Mouse (Mus musculus) NIH3T3 (cell line): ENCODE data around the gene Arhgef2.
"Not testable (repeated sequence)": the region's sequence is repeated elsewhere in the genome, so short reads cannot be mapped to it uniquely, and the experiment has no call there.

ENCODE experiments used
- DNase-seq: peaks from one replicate; pipeline ENCODE4 v3.0.0-alpha.2; 2012; ENCODE audit warnings: low read depth

The Arhgef2 gene

DNA sequence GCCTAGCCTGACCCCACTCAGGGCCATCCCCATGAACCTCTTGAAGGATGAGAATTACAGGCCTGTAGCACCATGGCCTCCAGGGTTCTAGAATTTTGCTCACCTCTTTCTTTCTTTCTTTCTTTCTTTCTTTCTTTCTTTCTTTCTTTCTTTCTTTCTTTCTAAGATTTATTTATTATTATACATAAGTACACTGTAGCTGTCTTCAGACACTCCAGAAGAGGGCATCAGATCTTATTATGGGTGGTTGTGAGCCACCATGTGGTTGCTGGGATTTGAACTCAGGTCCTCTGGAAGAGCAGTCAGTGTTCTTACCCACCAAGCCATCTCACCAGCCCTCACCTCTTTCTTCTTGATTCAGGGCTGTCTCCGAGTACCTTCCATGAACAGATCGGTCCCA, at the start of gene Arhgef2:
Gene Arhgef2 (plus strand): TSS at position 301 of the 400 bp plus-strand sequence.
- DNase-seq: not testable (repeated sequence)

DNA sequence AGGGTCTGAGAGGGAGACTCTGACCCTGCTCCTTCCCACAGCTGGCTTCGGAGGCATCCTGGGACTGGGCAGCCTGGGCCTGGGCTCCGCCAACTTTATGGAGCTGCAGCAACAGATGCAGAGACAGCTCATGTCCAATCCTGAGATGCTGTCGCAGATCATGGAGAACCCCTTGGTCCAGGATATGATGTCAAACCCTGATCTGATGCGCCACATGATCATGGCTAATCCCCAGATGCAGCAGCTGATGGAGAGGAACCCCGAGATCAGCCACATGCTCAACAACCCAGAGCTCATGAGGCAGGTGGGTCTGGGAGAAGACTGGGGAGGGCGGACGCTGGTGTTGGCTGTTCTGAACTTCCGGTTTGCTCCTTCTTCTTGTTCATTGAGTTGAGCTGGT, 49.1 kb upstream of the Arhgef2 start:
- no peak for DNase-seq

DNA sequence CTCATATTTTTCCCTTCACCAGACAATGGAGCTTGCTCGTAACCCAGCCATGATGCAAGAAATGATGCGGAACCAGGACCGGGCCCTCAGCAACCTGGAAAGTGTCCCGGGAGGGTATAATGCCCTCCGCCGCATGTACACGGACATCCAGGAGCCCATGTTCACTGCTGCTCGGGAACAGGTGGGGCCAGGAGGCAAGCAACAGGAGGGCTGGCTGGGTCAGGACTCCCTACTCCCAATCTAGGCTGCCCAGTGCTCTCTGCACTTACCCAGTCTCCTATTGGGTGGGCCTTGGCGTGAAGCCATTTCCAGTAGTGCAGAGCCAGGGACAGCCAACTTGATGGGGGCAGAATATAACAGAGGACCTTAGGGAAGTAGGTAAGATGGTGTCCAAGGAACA, 46.2 kb upstream of the Arhgef2 start:
- no peak for DNase-seq

- peak; percentile 28 for DNase-seq
These were observed 43.8 kb upstream of the Arhgef2 start for GRCm38 (mm10) chr3:88561989-88562388.

DNA sequence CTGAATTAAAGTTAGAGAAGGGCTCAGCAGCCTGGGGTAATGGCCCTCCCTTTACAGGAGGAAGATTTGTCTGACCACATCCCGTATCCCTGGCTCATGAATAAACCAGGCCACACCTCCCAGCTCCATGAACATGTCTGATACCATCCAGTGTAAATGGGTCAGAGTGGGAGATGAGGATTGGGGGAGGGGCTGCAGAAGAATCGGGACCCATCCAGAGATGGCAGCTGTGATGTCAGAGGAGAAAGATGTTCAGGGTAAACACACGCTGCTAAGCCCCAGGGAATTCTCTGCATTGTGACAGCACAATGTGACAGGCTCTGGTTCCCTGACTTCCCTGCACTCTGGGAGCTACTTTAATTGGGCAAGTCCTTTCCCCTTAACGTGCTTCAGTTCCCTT, 42.3 kb upstream of the Arhgef2 start:
- no peak for DNase-seq

DNA sequence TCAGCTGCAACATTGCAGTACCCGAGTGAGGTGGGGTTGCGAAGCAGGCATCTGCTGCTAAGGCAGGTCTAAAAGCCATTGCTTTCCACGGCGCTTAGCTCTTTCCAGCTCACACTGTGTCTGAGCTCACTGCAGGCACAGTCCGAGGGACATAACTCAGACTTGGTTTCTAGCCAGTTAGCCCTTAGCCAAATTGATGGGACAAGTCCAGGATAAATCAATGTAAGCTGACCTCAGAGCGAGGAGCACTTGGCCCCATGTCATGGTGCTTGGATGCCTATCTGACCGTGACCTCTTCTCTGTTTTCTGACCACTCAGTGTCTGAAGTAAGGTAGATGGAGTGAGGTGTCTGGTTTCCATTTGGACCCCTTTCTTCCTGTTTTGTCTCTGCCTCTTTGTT, 41.8 kb upstream of the Arhgef2 start:
- DNase-seq: no peak

- DNase-seq: no peak
These were observed 39.6 kb upstream of the Arhgef2 start for GRCm38 (mm10) chr3:88566116-88566515.

- no peak for DNase-seq
These were observed 39.2 kb upstream of the Arhgef2 start for GRCm38 (mm10) chr3:88566536-88567061.

DNA sequence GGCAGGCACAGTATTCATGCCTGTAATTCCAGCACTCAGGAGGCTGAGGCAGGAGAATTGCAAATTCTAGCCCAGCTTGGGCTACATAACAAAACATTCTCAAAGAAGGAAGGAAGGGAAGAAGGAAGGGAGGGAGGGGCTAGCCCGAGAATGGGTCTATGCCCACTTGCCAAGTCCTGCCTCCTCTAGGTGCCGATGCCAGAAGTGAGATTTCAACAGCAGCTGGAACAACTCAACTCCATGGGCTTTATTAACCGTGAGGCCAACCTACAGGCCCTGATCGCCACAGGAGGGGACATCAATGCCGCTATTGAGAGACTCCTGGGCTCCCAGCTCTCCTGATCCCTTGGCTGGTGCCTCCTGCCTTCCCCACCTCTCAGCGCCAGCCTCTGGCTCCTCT, 37.9 kb upstream of the Arhgef2 start:
- peak; percentile 17 for DNase-seq

- no peak for DNase-seq
These were observed 37.2 kb upstream of the Arhgef2 start for GRCm38 (mm10) chr3:88568615-88569014.

DNA sequence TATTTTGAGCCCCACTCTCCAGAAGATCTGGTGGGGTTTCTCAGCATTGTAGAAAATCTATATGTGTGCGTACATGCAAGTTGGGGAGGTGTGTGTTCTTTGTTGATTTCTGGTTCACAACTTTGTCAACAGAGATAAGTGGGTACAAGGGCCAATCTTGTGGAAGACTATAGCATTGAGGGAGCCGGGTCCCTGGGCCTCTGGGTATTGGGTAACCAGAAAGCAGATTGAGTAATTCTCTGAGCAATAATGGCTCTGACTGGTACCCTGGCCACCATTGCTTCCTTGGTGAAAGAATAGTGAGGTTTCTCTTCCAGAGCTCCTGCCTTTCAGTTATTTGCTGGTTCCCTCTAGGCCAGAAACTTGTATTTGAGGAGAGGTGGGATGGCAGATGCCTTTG, 36.7 kb upstream of the Arhgef2 start:
- no peak for DNase-seq

DNA sequence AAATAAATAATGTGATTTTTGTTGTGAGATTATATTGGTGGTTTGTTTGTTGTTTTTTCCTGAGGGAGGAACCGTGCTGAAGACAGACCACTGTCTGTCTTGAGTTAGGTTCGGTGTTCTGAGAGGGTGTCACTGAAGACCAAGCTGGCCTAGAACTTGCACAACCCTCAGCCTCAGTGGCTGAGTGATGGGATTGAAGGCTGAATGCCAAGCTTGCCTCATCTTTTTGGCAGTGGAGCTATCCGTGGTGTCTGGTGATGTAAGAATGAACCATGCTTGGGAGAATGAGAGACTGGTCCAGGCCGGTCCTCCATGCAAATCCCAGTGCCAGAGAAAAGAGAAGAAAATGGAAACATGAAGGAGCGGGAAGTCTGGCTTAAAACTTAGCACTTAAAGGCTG, 36.1 kb upstream of the Arhgef2 start:
- DNase-seq: peak; percentile 56

DNA sequence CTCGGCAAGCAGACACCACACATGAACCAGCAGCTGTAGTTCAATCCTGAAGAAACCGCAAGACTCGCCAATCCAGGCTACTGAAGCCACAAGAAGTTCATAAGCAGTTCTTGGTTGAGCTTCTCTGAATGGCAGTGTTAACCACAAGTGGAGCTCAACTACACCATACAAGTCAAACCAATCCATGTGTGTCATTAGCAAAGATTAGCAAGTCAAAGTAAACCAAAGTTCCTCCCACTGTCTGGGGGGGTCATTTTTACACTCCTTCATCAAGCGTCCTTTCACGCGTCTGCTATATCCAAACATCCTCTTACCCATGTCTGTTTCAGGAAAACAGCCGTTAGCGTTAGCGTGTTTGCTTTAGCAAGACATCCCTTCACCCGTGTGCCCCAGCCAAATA, 35.4 kb upstream of the Arhgef2 start:
- DNase-seq: no peak

DNA sequence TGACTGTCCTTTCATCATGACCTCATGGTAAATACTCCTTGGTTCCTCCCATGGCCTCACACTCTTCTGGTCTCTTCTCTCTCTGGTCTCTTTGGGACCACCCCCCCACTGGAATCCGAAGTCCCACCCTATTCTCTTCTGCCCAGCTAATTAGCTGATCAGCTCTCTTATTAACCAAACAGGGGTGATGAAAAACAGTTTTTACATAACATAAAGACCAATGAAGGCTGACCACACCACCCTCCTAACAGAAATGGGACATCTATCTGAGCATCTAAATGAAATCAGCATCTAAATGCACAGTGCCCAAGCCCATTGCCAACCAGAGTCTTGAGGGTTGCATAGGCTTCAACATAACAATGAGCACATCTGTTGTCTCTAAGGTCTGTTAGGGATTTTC, 33.9 kb upstream of the Arhgef2 start:
- DNase-seq: no peak

DNA sequence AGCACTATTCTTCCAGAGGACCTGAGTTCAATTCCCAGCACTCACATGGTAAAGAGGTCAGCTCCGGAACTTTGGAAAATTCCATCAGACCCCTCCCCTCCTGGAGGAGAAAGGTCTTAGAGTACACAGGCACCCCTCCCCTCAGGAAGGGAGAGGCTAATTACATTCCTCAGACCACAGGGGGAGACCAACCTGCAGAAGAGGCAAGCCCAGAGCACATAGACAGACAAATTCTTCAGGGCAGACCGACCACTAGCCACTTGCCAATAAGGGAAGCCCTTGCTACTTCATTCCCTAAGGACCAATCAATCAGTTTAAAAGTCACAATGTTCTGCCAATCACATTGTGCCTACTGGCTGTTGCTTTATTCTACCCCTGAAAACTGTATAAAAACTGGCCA, 32.9 kb upstream of the Arhgef2 start:
- no peak for DNase-seq

DNA sequence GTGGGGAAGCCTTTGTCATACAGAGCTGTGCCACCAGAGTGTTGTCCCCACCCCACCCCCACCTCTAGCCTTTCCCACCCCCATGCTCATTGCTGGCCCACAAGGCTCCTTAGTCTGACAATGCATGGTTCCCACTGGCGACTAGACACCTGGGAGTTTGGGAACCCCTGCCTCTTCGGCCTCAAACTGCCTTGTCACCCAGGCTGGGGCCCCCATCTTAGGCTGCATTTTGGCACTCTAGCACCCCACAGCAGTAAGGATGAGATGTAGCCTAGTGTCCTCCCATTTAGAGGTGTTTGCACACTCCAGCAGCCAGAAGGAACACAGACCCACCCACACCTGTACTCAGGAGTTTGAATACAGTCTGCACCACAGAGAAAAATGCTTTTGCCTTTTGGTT, 32.0 kb upstream of the Arhgef2 start:
- no peak for DNase-seq

- no peak for DNase-seq
These were observed 30.2 kb upstream of the Arhgef2 start, which contains the start of gene Ssr2 for GRCm38 (mm10) chr3:88575540-88575939. TSS of gene Ssr2 (plus strand) at chr3:88575876.

DNA sequence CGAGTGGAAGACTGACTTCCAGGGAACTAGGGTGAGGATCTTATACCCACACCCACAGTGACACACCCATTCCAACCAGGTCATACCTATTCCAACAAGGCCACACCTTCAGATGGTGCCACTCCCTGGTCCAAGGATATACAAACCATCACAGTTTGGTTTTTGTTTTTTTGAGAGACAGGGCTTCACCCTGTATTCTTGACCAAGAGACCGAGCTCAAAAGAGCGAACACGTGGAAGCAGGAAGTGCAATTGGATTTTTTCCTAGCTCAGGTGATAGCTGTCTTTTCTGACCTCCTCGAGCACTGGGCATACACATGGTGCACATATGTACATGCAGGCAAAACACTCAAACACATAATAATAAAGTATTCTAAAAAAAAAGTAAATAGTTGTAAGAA, 27.9 kb upstream of the Arhgef2 start:
- not testable (repeated sequence) for DNase-seq

DNA sequence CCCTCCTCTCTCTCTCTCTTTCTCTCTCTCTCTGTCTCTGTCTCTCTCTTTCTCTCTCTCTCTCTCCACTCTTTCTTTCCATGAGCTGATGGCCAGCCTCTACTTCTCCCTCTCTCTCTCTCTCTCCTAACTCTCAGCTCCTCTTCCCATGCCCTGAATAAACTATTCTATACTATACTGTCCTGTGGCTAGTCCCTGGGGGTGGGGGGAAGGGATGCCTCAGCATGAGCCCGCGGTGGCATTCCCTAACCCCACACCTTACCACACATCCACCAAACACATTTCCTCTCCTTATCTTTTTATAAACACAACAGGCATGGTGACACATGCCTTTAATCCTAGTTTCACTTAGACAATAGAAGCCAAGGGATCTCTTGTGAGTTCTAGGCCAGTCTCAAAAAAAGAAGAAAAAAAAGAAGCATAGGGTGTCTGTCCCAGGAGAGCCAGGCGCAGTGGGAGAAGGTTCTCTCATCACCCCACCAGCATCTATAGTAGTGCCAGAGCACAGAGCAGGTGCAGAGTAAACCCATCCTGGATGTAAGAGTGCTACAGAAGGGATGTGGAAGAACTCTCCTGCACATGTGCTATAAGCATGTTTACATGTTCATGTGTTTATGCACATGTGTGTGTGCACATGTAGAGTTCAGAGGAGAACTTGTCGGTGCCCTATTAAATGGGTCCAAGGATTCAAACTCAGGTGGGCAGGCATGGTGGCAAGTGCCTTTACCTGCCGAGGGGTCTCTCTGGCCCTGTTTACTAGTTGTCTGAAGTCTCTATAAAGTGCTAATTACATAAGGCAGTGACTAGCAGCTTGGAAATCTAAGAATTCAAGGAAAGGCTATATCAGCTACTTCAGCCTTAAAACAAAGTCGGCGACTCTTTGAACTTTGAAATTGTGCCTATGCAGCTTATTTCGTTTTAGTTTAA, 27.0 kb upstream of the Arhgef2 start:
- DNase-seq: no peak

GRCm38 (mm10) chr3:88579454-88580117, 26.2 kb upstream of the Arhgef2 start:
- DNase-seq: peak; percentile 87

- no peak for DNase-seq
These were observed 20.0 kb upstream of the Arhgef2 start for GRCm38 (mm10) chr3:88585769-88586168.

GRCm38 (mm10) chr3:88586640-88587039, 19.1 kb upstream of the Arhgef2 start:
- DNase-seq: no peak

DNA sequence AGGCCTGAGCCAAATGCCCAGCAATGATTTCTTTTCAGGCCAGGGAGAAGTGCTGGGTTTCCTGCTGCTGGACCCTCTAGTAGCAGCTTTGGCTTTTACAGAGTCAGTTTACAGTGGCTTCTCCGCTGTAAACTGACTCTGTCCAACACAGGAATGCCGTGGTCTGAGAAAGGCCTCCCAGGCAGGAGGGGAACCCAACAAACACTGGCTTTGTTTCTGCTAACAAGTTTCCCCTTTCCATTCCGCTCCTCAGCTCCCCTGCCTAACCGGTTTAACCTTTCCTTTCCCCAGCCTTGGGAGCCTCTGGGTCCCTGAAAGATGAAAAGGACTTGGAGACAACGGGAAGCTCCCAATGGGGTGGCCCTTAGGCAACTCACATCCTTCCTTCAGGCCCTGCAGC, 15.5 kb upstream of the Arhgef2 start:
- peak; percentile 36 for DNase-seq
